Mouse (Mus musculus) lung, postnatal 0 days (tissue): ENCODE results near the gene Aagab.

Experiments used
- CTCF ChIP-seq: IDR thresholded peaks from 2 replicates; pipeline ENCODE4 v1.5.1; 2016; ENCODE audit warnings: antibody characterized with exemption, mild to moderate bottlenecking
- EP300 ChIP-seq: IDR thresholded peaks from 2 replicates; pipeline ENCODE4 v1.6.1; 2016; ENCODE audit warnings: antibody characterized with exemption, mild to moderate bottlenecking, control low read depth

GRCm38 (mm10) chr9:63684277-63684676 lies 81.8 kb downstream of the Aagab start:
- TF ChIP-seq CTCF (no peak), EP300 (no peak)
